Mouse (Mus musculus) intestine, embryonic 15.5 days (tissue): Measurements from ENCODE around the gene Rhox3c. TPM values are rescaled to one million over a fixed set of nuclear protein-coding genes. Genes with fewer than 3 reads are reported as not detected.
"Not testable (repeated sequence)": the region's sequence is repeated elsewhere in the genome, so short reads cannot be mapped to it uniquely, and the experiment has no call there.

ENCODE experiments used
- ATAC-seq: fragments of 200-750 bp; cut with Nextera tagmentation; 2 replicates; pipeline ENCODE4 v1.8.0; 2017; ENCODE audit warnings: moderate TSS enrichment, moderate library complexity
- H3K27ac ChIP-seq: fragments of 300-500 bp; sonication (generic); 2 replicates; pipeline ENCODE4 v1.5.1; 2015; ENCODE audit warnings: mild to moderate bottlenecking, inconsistent platforms
- H3K27me3 ChIP-seq: fragments of 300-500 bp; sonication (generic); replicated peaks from 2 replicates; pipeline ENCODE4 v1.6.1; 2015; ENCODE audit warnings: inconsistent platforms
- H3K36me3 ChIP-seq: fragments of 300-500 bp; sonication (generic); 2 replicates; pipeline ENCODE4 v1.6.1; 2015; ENCODE audit warnings: inconsistent platforms
- H3K4me1 ChIP-seq: fragments of 300-500 bp; sonication (generic); replicated peaks from 2 replicates; pipeline ENCODE4 v1.6.1; 2015; ENCODE audit warnings: inconsistent platforms
- H3K4me2 ChIP-seq: fragments of 300-500 bp; sonication (generic); replicated peaks from 2 replicates; pipeline ENCODE4 v1.6.1; 2015; ENCODE audit warnings: mild to moderate bottlenecking, inconsistent platforms
- H3K4me3 ChIP-seq: fragments of 300-500 bp; sonication (generic); replicated peaks from 2 replicates; pipeline ENCODE4 v1.5.1; 2015; ENCODE audit warnings: inconsistent platforms
- H3K9ac ChIP-seq: fragments of 300-500 bp; sonication (generic); 2 replicates; pipeline ENCODE4 v1.6.1; 2015; ENCODE audit warnings: inconsistent platforms
- H3K9me3 ChIP-seq: fragments of 300-500 bp; sonication (generic); 2 replicates; pipeline ENCODE4 v1.6.1; 2016; ENCODE audit warnings: inconsistent platforms
- WGBS: fragments of 180-500 bp; shearing (Covaris S2); methylation state at CpG from one replicate; pipeline ENCODE4 v1.1.7; 2015; 5-methylcytosine and 5-hydroxymethylcytosine counted together
- polyA plus RNA-seq: library from polyadenylated mRNA; unstranded; fragments of >200 nt; fragmentation: Nextera tagmentation; extraction: Ambion mirVana; gene quantifications from 2 replicates; pipeline ENCODE4 v1.2.1, GENCODE M21; 2015

Gene Rhox3c
- not detected in 2 replicates for polyA plus RNA-seq

DNA sequence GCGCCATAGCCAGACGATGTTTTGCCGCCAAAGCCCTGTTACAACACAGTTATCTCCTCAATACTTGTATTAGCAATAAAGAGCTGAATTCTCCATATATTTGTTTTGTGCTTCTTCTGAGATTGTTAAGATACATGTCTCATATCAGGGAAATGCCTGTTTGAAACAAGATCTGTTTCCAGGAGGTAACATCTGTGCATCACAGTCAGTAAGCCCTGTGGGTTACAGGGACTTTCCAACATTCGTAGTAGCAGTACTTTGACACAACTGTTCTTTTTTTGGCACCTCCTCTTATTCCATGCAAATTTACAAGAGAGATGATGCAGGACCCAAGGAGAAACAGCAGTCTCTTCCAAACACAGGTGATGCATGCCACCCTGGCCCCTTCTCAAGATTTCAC is at the start of gene Rhox3c:
Gene Rhox3c, plus strand, starts transcription at position 301 of the 400 bp plus-strand sequence.
- H3K27ac ChIP-seq, H3K4me1 ChIP-seq, ATAC-seq, H3K9ac ChIP-seq, H3K9me3 ChIP-seq, H3K4me2 ChIP-seq, H3K27me3 ChIP-seq, H3K4me3 ChIP-seq, H3K36me3 ChIP-seq: not testable (repeated sequence)
- WGBS = 98% methylated on average over 3 of the region's 4 CpGs

DNA sequence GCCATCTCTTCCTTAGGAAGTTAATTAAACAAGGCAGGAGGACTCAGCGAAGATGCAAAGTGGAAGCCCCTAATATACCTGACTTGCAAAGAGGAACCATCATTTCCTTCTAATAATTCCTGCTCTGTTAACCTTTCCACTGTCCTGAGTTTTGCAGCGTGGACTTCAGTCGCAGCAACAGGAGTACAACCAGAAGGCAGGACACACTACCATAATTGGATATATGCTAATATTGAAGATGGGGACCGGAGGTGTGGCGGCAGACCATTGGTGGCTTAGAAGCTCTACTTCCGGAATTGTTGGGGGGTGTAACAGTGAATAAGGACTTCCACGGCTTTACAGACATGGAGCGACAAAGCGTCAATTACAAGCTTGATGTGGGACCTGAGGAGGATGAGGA is 46.6 kb upstream of the Rhox3c start, which contains the start of gene Rhox2b:
Gene Rhox2b, plus strand, starts transcription at position 301 of the 400 bp plus-strand sequence.
- H3K27me3 ChIP-seq, H3K4me2 ChIP-seq, H3K4me1 ChIP-seq, H3K9ac ChIP-seq, H3K36me3 ChIP-seq, H3K4me3 ChIP-seq, ATAC-seq, H3K27ac ChIP-seq, H3K9me3 ChIP-seq: not testable (repeated sequence)
- no CpG with 5 or more reads among the region's 9 CpGs for WGBS

DNA sequence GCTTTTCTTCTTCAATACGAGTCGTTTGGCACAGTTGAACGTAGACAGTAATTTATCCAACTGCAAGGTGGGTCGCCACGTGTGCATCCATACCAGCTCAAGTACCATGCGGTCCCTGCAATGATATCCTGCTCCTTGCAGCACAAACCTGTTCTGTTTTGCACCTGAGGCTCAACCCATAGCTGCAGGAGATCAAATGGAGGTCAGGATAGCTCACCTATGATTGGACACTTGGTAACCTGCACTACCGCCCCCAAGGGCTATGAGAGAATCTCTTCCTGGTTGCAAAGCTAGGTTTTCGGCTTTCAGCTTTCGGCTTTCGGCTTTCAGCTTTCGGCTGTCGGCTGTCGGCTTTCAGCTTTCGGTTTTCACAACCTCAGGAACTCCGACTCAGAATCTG is 26.2 kb upstream of the Rhox3c start, which contains the start of gene Rhox4b:
Gene Rhox4b, plus strand, starts transcription at position 301 of the 400 bp plus-strand sequence.
- H3K4me1 ChIP-seq, H3K4me3 ChIP-seq, H3K9ac ChIP-seq, H3K27me3 ChIP-seq, H3K4me2 ChIP-seq, H3K27ac ChIP-seq, ATAC-seq, H3K36me3 ChIP-seq, H3K9me3 ChIP-seq: not testable (repeated sequence)
- whole genome bisulfite sequencing = 87% methylated on average over 15 of the region's 15 CpGs

DNA sequence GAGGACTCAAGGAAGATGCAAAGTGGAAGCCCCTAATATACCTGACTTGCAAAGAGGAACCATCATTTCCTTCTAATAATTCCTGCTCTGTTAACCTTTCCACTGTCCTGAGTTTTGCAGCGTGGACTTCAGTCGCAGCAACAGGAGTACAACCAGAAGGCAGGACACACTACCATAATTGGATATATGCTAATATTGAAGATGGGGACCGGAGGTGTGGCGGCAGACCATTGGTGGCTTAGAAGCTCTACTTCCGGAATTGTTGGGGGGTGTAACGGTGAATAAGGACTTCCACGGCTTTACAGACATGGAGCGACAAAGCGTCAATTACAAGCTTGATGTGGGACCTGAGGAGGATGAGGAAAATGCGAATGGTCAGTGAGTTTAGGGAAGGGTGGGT is 5.0 kb upstream of the Rhox3c start, which contains the start of gene Rhox2c:
Gene Rhox2c, plus strand, starts transcription at position 301 of the 400 bp plus-strand sequence.
- not testable (repeated sequence) for H3K9ac ChIP-seq, H3K36me3 ChIP-seq, H3K4me1 ChIP-seq, H3K9me3 ChIP-seq, H3K4me2 ChIP-seq, H3K27me3 ChIP-seq, ATAC-seq, H3K27ac ChIP-seq, H3K4me3 ChIP-seq
- 92% methylated on average over 9 of the region's 10 CpGs for WGBS

DNA sequence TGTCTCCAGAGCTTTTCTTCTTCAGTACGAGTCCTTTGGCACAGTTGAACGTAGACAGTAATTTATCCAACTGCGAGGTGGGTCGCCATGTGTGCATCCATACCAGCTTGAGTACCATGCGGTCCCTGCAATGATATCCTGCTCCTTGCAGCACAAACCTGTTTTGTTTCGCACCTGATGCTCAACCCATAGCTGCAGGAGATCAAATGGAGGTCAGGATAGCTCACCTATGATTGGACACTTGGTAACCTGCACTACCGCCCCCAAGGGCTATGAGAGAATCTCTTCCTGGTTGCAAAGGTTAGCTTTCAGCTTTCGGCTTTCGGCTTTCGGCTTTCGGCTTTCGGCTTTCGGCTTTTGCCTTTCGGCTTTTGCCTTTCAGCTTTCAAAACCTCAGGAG is 21.7 kb downstream of the Rhox3c start, which contains the start of gene Rhox4c:
Gene Rhox4c, plus strand, starts transcription at position 301 of the 400 bp plus-strand sequence.
- not testable (repeated sequence) for H3K4me2 ChIP-seq, H3K4me3 ChIP-seq, H3K9me3 ChIP-seq, H3K36me3 ChIP-seq, H3K27ac ChIP-seq, H3K9ac ChIP-seq, H3K4me1 ChIP-seq, ATAC-seq, H3K27me3 ChIP-seq
- WGBS = 89% methylated on average over 14 of the region's 14 CpGs

DNA sequence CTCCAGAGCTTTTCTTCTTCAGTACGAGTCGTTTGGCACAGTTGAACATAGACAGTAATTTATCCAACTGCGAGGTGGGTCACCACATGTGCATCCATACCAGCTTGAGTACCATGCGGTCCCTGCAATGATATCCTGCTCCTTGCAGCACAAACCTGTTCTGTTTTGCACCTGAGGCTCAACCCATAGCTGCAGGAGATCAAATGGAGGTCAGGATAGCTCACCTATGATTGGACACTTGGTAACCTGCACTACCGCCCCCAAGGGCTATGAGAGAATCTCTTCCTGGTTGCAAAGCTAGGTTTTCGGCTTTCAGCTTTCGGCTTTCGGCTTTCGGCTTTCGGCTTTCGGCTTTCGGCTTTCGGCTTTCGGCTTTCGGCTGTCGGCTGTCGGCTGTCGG is 55.7 kb downstream of the Rhox3c start, which contains the start of gene Rhox4d:
Gene Rhox4d, plus strand, starts transcription at position 301 of the 400 bp plus-strand sequence.
- 92% methylated on average over 17 of the region's 18 CpGs for whole genome bisulfite sequencing
- ATAC-seq = not testable (repeated sequence)

More for the DNA sequence above, 55.7 kb downstream of the Rhox3c start, which contains the start of gene Rhox4d:
- H3K36me3 ChIP-seq, H3K27me3 ChIP-seq, H3K4me3 ChIP-seq, H3K4me2 ChIP-seq, H3K9me3 ChIP-seq, H3K9ac ChIP-seq, H3K27ac ChIP-seq, H3K4me1 ChIP-seq: not testable (repeated sequence)

Other genes with a start within 250 kb of the Rhox3c start
- not detected in 2 replicates for gene Gm9, start 247.5 kb upstream of the Rhox3c start, polyA plus RNA-seq
- gene Rhox1, start 236.3 kb upstream of the Rhox3c start, polyA plus RNA-seq = not detected in 2 replicates
- gene Rhox2a, start 213.6 kb upstream of the Rhox3c start, polyA plus RNA-seq = not detected in 2 replicates
- gene Rhox3a, start 208.7 kb upstream of the Rhox3c start, polyA plus RNA-seq = not detected in 2 replicates
- not detected in 2 replicates for gene Rhox4a, start 193.2 kb upstream of the Rhox3c start, polyA plus RNA-seq
- not detected in 2 replicates for gene Rhox3a2, start 78.6 kb upstream of the Rhox3c start, polyA plus RNA-seq
- not detected in 2 replicates for gene Rhox4a2, start 67.7 kb upstream of the Rhox3c start, polyA plus RNA-seq
- not detected in 2 replicates for gene Rhox2b, start 46.5 kb upstream of the Rhox3c start, polyA plus RNA-seq
- gene Rhox4b, start 26.1 kb upstream of the Rhox3c start, polyA plus RNA-seq = not detected in 2 replicates
- gene Rhox2c, start 4.9 kb upstream of the Rhox3c start, polyA plus RNA-seq = not detected in 2 replicates
- gene Rhox4c, start 21.8 kb downstream of the Rhox3c start, polyA plus RNA-seq = not detected in 2 replicates
- not detected in 2 replicates for gene Rhox2d, start 34.8 kb downstream of the Rhox3c start, polyA plus RNA-seq
- not detected in 2 replicates for gene Rhox4d, start 55.8 kb downstream of the Rhox3c start, polyA plus RNA-seq
- gene Rhox2e, start 71.9 kb downstream of the Rhox3c start, polyA plus RNA-seq = not detected in 2 replicates
- gene Rhox3e, start 83.4 kb downstream of the Rhox3c start, polyA plus RNA-seq = not detected in 2 replicates
- gene Rhox4e, start 98.8 kb downstream of the Rhox3c start, polyA plus RNA-seq = not detected in 2 replicates
- not detected in 2 replicates for gene Rhox2f, start 112.8 kb downstream of the Rhox3c start, polyA plus RNA-seq
- not detected in 2 replicates for gene Rhox3f, start 122.4 kb downstream of the Rhox3c start, polyA plus RNA-seq
- not detected in 2 replicates for gene Rhox4f, start 149.1 kb downstream of the Rhox3c start, polyA plus RNA-seq
- not detected in 2 replicates for gene Rhox3g, start 170.0 kb downstream of the Rhox3c start, polyA plus RNA-seq
- gene Rhox2g, start 184.9 kb downstream of the Rhox3c start, polyA plus RNA-seq = not detected in 2 replicates
- not detected in 2 replicates for gene Rhox4g, start 192.7 kb downstream of the Rhox3c start, polyA plus RNA-seq
- gene Rhox3h, start 210.2 kb downstream of the Rhox3c start, polyA plus RNA-seq = not detected in 2 replicates
- not detected in 2 replicates for gene Rhox2h, start 214.7 kb downstream of the Rhox3c start, polyA plus RNA-seq